Mouse (Mus musculus): ENCODE results near the gene Sord. TPM values are rescaled to one million over a fixed set of nuclear protein-coding genes. Genes with fewer than 3 reads are reported as not detected.

The Sord gene
- total and polyA plus RNA-seq, 2 experiments from 2014 or later = 19.7 to 21.2 TPM

DNA sequence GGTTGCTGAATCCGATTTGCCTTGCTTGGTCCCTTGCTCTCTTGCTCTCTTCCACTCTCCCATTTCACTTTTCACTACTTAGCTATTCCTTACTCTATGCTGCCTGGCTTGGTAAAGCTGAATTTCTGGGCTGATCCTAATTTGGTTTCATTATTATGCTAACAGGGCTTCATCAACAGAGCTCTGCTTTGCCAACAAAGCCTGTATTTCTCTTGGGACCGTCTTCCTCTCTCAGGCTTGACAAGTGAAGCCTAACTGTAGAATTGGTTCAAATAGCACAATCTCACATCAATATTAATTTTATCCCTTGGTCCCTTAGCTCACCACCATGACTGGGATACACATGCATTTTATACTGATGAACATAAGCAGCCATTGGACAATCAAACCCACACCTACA lies 77.0 kb downstream of the Sord start:
- whole genome bisulfite sequencing = 31% methylated on average over 2 of the region's 2 CpGs
- Histone ChIP-seq H3K4me1 (ENCODE audit: insufficient read depth) (0 out of 2 replicates have a peak, but pooled peaks cover 4% of the 10 kb centered on the region), H3K4me3 (ENCODE audit: low read depth, low read length) (no peak overlapping the region), H3K9ac (no peak overlapping the region), H3K9me3 (ENCODE audit: low read length) (no peaks in the 10 kb centered on the region), H3K27me3 (ENCODE audit: insufficient read depth, low read length) (peaks cover 29% of the 10 kb centered on the region), H3K4me2 (ENCODE audit: low read depth) (no peak overlapping the region), H3K27ac (ENCODE audit: low read depth, low read length) (no peak overlapping the region), H3K36me3 (ENCODE audit: insufficient read depth) (no peaks in the 10 kb centered on the region)
- DNase-seq = no peak
- ATAC-seq = no peak
- no peak for TF ChIP-seq CTCF (IDR thresholded peaks at IDR 0.05; ENCODE audit: low read depth)

DNA sequence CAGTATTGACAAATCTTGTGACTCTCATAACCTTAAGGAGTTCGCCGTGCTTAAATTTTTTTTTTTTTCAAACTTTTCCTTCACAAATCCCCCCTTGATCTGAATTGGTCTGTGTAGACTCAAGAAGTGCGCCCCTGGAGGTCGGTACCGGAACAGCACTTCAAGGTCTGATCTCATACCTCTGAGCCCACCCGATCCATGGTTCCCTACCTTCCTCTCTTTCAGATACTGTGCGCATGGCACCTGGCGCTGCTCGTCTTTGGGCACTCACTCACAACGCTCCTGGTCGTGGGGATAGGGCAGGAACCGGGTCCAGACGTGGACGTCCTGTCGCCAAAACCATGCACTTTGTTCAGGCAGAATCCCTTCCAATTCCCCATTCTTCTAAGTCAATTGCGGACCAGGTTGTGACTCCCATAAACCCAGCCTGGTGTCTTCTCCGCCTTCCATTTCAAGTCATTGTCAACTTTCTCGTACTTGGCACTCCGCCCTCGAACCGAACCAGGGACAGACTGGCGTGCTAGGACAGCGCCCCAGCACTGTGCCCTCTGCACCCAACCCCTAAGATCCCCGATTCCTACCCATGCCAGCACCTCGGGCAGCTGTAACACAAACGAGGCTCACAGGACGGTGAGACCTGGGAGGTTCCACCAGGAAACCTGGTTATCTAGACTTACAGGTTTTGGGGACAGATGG lies 78.3 kb downstream of the Sord start:
- Histone ChIP-seq H3K4me3 (ENCODE audit: low read depth, low read length) (peak overlapping the region; percentile 15), H3K27me3 (ENCODE audit: insufficient read depth, low read length) (peaks cover 29% of the 10 kb centered on the region), H3K27ac (ENCODE audit: low read depth, low read length) (no peak overlapping the region), H3K36me3 (ENCODE audit: insufficient read depth) (no peaks in the 10 kb centered on the region), H3K9ac (no peak overlapping the region), H3K4me2 (ENCODE audit: low read depth) (peak overlapping the region; percentile 41), H3K9me3 (ENCODE audit: low read length) (no peaks in the 10 kb centered on the region), H3K4me1 (ENCODE audit: insufficient read depth) (0 out of 2 replicates have a peak, but pooled peaks cover 4% of the 10 kb centered on the region)
- peak; percentile 74 for TF ChIP-seq CTCF (IDR thresholded peaks at IDR 0.05; ENCODE audit: low read depth)
- ATAC-seq (peak; percentile 79), DNase-seq (peak; percentile 73)
- 5% methylated on average over 27 of the region's 27 CpGs for WGBS

DNA sequence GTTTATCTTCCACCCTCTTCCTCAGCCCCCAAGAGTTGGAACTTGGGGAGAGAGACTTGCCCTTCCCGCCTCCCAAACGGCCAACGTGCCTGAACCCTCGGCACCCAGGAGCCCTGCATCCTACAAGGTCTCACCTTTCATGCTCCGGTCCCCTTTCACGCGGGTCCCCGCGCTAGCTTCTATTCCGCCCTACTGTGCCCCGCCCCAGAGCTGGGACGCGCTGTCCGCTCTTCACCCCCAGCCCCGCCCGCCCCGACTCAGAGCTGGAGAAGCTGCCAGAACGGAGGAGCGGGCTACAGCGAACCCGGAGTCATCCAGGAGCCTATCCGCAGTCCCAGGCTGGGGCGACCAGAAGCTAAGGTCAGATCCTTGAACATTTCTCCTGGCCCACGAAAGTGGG lies 79.0 kb downstream of the Sord start, which contains the start of gene Duoxa1:
Duoxa1 (minus strand) TSS at position 195 of the 400 bp plus-strand sequence.
- no peak within 1 kb of the TSS for H3K27ac ChIP-seq (ENCODE audit: low read depth, low read length)
- TF ChIP-seq CTCF (IDR thresholded peaks at IDR 0.05; ENCODE audit: low read depth) = no peak
- no peaks in the 10 kb centered on the region for H3K9me3 ChIP-seq (ENCODE audit: low read length)
- H3K27me3 ChIP-seq (ENCODE audit: insufficient read depth, low read length) = peaks cover 28% of the 10 kb centered on the region
- H3K4me3 ChIP-seq (ENCODE audit: low read depth, low read length) = peak within 1 kb of the TSS; percentile 15
- no peaks in the 10 kb centered on the region for H3K36me3 ChIP-seq (ENCODE audit: insufficient read depth)
- ATAC-seq (no peak), DNase-seq (no peak)
- peak within 1 kb of the TSS; percentile 41 for H3K4me2 ChIP-seq (ENCODE audit: low read depth)
- 3% methylated on average over 21 of the region's 24 CpGs for WGBS
- H3K4me1 ChIP-seq (ENCODE audit: insufficient read depth) = 0 out of 2 replicates have a peak, but pooled peaks cover 4% of the 10 kb centered on the region
- H3K9ac ChIP-seq = no peak within 1 kb of the TSS

Other genes starting within 250 kb of the Sord start
- 18.6 and 23.2 TPM in 2 replicates for gene Eif3j1, start 206.2 kb upstream of the Sord start, total RNA-seq (2014; rRNA removed)
- 9.1 and 9.7 TPM in 2 replicates for gene Eif3j1, start 206.2 kb upstream of the Sord start, polyA plus RNA-seq (2015; fragmentation: Nextera tagmentation; extraction: Ambion mirVana)
- gene Spg11, start 116.4 kb upstream of the Sord start, total RNA-seq (2014; rRNA removed) = 18.3 and 22.7 TPM in 2 replicates
- 2.7 and 4.5 TPM in 2 replicates for gene Spg11, start 116.4 kb upstream of the Sord start, polyA plus RNA-seq (2015; fragmentation: Nextera tagmentation; extraction: Ambion mirVana)
- gene B2m, start 87.1 kb upstream of the Sord start, total RNA-seq (2014; rRNA removed) = 46.6 and 90.7 TPM in 2 replicates
- 152 and 178 TPM in 2 replicates for gene B2m, start 87.1 kb upstream of the Sord start, polyA plus RNA-seq (2015; fragmentation: Nextera tagmentation; extraction: Ambion mirVana)
- not detected in 2 replicates for gene Trim69, start 74.0 kb upstream of the Sord start, total RNA-seq (2014; rRNA removed)
- gene Trim69, start 74.0 kb upstream of the Sord start, polyA plus RNA-seq (2015; fragmentation: Nextera tagmentation; extraction: Ambion mirVana) = not detected in 2 replicates
- gene Patl2, start 48.6 kb upstream of the Sord start, total RNA-seq (2014; rRNA removed) = not detected in 2 replicates
- not detected in 2 replicates for gene Patl2, start 48.6 kb upstream of the Sord start, polyA plus RNA-seq (2015; fragmentation: Nextera tagmentation; extraction: Ambion mirVana)
- gene Terb2, start 48.5 kb upstream of the Sord start, total RNA-seq (2014; rRNA removed) = not detected in 2 replicates
- gene Terb2, start 48.5 kb upstream of the Sord start, polyA plus RNA-seq (2015; fragmentation: Nextera tagmentation; extraction: Ambion mirVana) = not detected in 2 replicates
- 0.08 and 0.14 TPM in 2 replicates for gene Duox2, start 63.7 kb downstream of the Sord start, total RNA-seq (2014; rRNA removed)
- 0.05 TPM in 1 of 2 replicates, not detected in the other for gene Duox2, start 63.7 kb downstream of the Sord start, polyA plus RNA-seq (2015; fragmentation: Nextera tagmentation; extraction: Ambion mirVana)
- gene Duoxa2, start 64.2 kb downstream of the Sord start, total RNA-seq (2014; rRNA removed) = 0.69 TPM in 1 of 2 replicates, not detected in the other
- 0.31 and 0.46 TPM in 2 replicates for gene Duoxa2, start 64.2 kb downstream of the Sord start, polyA plus RNA-seq (2015; fragmentation: Nextera tagmentation; extraction: Ambion mirVana)
- 0.10 and 0.23 TPM in 2 replicates for gene Duoxa1, start 79.0 kb downstream of the Sord start, total RNA-seq (2014; rRNA removed)
- gene Duoxa1, start 79.0 kb downstream of the Sord start, polyA plus RNA-seq (2015; fragmentation: Nextera tagmentation; extraction: Ambion mirVana) = 0.25 and 0.46 TPM in 2 replicates
- not detected in 2 replicates for gene Duox1, start 80.9 kb downstream of the Sord start, total RNA-seq (2014; rRNA removed)
- 0.06 and 0.08 TPM in 2 replicates for gene Duox1, start 80.9 kb downstream of the Sord start, polyA plus RNA-seq (2015; fragmentation: Nextera tagmentation; extraction: Ambion mirVana)
- gene Shf, start 134.4 kb downstream of the Sord start, total RNA-seq (2014; rRNA removed) = 69.3 and 70.7 TPM in 2 replicates
- gene Shf, start 134.4 kb downstream of the Sord start, polyA plus RNA-seq (2015; fragmentation: Nextera tagmentation; extraction: Ambion mirVana) = 6.7 and 7.7 TPM in 2 replicates
- 0.05 and 0.15 TPM in 2 replicates for gene Slc28a2, start 191.7 kb downstream of the Sord start, total RNA-seq (2014; rRNA removed)
- 0.08 and 0.15 TPM in 2 replicates for gene Slc28a2, start 191.7 kb downstream of the Sord start, polyA plus RNA-seq (2015; fragmentation: Nextera tagmentation; extraction: Ambion mirVana)

Data from forebrain, postnatal 0 days (tissue).